Mouse (Mus musculus) spleen, postnatal 10 days (tissue): ENCODE data around the gene Agpat4.
"Not testable (repeated sequence)": the region's sequence is repeated elsewhere in the genome, so short reads cannot be mapped to it uniquely, and the experiment has no call there.

ENCODE experiments used
- DNase-seq, 2 experiments: peaks; one replicate each; pipeline ENCODE4 v3.0.0; 2021 to 2022; ENCODE audit warnings: low spot score in 2 of 2

Agpat4 gene

DNA sequence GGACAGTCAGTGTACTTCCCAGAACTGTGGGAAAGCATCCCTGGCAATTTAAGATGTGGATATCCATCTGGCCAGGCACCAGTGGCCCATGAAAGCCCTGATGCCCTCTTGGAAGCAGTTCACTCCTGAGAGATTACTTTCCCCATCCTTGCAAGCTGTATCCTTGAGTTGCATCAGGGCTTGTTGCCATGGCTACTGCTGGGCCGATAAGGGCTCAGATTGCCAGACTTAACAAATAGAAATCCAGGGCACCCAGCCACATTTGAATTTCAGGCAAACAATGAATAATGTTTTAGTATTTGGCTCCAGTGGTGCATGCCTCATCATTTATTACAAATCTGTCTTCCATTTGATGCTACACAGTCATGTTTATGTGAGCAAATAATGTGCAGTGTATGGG, 69.3 kb downstream of the Agpat4 start:
- no peak for DNase-seq

DNA sequence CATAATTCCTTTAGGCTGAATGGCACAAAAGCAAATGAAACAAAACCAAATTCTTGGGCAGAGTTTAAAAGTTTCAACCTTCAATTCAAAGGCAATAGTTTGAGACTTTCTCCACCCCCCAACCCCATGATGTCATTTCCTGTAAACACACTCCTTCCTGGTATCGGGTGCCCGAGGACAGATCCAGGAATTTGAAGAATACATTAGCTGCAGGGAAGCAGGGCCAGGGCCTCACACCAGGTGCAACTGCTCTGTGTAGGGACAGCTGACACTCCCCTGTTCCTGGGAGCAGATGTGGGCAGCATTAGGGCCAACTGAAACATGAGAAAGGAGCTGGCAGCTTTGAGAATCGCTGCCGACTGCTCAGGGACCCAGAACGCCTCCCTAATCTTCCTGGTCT, 76.6 kb downstream of the Agpat4 start:
- DNase-seq = no peak

DNA sequence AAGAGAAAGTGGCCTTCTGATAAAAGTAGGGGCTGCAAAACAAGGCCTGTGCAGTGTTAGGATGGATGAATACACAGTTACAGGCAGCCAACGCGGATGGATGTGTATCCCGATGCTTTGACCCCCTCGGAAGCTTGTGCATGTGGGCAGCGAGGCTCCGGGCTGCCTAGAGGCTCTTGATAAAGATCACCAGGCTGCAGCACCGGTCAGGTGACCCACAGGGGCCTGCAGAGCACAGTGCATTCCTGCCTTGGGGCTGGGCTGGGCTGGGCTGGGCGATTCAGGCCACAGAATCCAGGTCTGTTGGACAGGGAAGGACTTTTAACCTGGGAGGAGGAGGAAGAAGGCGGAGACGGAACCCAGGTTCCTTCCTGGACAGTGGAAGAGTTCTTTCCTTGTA, 77.1 kb downstream of the Agpat4 start:
- DNase-seq = no peak

DNA sequence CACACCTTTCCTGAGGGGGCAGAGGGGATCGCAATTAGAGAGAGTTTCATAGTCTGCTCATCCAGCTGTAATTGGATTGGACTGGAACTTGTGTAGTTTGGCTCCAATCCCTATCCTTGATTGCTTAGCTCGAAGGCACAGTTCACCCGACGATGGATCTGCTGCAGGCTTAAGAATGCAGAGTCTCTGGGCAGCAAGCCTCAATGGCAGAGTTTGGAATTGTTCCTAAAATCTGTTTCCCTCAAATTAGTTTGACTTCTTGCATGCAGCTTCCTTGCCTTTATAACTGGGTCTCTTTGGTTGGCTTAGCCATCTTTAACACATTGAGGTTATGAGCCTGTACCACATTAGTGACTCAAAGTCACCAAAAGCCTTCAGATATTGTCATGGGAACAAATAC, 81.4 kb downstream of the Agpat4 start:
- DNase-seq = no peak

DNA sequence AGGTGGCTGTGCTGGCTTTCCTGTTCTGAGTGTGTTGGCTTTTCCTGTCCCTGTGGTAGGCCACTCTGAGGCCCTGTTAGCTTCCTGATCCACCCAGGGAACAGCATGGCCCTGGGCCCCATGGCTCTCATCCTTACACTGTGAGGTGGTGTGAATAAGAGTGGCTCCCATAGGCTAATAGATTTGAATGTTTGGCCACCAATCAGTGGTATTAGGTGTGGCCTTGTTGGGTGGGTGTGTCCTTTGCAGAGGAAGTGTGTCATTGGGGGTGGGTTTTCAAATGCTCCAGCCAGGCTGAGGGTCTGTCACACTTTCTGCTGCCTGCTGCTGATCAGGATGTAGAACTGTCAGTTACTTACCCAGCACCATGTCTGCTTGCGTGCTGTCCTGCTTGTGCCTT, 82.6 kb downstream of the Agpat4 start:
- no peak for DNase-seq

DNA sequence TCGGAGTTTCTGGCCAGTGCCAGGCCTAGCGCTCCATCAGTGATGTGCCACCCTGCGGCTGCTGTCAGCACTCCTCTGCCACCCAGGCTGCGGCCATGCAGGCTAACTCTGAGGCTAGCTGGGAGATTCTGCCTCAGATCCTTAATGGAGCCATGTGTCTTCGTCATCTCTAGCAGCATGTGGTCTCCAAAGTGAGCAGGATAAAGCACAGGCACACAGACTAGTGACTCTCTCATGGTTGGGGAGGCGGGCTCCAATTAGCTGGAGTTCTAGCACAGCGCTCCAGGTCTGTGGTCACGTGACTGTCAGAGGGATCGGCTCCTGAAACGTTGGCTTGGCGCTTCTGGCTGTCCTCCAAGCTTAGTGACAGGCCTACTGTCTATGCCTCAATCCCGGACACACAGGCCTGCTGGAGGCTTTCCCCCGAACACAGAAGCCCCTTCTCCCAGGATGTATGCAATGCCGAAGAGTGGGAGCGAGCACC, 85.0 kb downstream of the Agpat4 start:
- no peak for DNase-seq

DNA sequence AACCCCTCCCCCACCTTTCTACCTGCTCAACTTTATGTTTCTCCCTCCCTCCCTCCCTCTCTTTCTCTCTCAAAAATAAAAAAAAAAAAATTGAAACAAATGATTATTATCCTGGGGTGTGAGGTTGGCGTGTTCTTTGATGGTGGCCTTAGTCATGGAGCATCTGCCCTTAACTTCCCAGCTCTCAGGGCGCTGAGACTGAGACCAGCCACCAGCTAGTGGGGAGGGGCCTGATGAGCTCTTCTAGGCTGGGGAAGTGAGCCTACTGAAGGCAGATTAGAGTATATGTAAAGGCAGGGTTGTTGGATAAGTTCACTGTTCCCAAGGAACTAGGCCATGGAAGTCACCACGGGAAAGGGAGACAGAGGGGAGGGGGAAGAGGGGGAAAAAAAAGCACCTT, 85.7 kb downstream of the Agpat4 start:
- DNase-seq = peak in 1 of 2 experiments; percentile 64

DNA sequence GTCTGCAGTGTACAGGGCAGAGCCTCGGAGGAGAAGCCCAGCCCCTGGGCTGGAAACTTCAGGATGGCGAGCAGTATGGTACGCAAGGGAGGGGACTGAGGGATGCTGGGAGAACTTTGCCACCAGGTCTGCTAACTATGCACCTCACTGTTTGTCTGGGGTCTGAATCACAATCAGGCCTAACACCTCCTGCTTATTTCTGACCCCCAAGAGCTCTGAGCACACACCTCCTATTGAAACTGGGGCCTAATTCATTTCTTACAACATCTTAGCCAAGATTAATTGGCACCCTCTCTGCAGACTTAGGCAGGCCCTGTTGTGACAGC, 86.1 kb downstream of the Agpat4 start:
- peak in 1 of 2 experiments; percentile 63 for DNase-seq

DNA sequence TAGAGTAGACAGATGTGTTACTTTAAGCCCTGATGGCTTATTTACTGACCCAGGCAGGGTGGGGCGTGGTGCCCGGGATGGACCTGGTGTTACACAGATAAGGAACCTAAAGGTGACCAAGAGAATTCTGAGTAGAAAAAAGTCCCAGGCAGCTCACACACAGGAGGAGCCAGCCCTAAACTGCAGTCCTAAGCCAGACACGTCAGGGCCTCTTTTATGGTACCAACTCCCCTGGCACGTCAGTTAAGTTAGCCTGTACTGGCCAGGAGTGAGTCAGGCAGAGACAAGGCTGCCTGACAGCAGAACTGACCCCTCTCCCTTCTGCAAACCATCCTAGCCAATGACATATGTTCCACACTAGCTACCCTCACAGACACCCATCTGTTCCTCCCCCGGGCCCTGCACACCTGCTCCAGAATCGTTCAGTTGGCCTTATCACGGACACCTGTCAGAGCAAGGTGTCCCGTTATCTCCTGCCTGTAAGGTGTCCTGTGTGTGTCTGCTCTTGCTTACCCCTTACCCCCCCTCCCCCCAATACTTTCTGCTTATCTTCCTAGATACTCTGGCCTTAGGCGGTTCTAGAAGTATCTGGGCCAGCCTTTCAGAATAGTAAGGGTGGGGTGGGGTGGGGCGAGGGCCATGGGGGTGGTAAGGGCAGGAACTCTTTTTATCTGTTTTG, 86.7 kb downstream of the Agpat4 start:
- DNase-seq = peak; percentile 73 to 91

DNA sequence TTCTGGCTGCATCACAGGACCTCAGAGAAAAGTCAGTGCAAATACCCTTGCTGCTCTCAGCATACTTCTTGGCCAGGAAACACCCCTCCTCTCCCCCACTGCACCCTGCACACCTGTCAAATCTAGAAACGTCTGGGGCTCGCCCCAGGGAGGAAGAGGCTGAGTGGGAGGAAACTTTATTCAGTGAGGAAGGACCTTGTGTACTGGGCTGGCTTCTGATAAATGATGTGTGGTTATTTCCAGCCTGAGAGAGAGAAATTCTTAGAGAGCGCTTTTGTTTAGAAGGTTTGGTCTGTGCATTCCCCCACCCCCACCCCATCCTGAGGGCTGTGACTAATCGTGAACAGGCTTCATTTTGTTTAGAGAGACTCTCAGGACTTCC, 87.2 kb downstream of the Agpat4 start:
- DNase-seq = peak in 1 of 2 experiments; percentile 52

DNA sequence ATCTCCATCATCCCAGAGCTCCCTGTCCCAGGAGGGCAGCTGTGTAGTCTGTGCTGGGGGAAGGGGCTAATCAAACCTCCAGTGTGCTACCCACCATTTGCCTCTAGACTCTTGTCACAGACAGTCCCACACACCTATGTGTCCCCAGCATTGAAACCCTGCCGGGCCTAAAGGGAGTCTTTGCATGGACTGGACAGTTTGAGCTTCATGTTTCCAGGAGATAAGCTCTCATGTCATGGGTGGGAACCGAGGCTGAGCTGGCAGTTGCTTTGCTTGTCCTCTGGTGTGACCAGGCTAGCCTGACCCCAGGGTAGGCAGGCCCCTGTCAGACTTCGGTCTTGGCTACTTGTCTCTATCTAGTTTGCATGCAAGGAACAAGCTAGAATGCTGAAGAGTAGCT, 87.7 kb downstream of the Agpat4 start:
- DNase-seq = peak; percentile 68 to 70

DNA sequence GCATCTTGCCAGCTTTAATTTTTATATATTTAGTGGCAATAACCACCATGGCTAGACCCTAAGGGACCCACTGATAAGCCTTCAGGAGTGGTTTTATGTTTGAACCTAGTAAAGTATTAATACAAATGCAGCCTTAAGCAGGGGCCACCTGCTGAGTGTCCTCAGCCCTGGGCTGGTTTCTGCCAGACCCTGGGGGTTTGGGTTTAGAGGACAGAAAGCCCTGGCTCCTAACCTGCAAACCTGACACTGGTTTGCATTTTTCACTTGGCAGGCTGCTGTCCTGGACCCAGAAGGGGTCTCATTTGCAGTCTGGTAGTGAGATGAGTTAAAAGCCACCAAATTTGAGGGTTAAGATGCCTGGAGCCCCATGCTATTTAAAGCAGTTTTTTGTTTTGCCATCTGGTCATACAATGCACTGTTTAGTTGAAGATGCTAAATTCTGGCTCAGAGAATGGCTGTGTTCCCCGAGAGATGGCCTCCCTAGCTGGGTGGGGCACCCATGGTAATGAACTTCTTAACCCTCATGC, 88.6 kb downstream of the Agpat4 start:
- DNase-seq = no peak

DNA sequence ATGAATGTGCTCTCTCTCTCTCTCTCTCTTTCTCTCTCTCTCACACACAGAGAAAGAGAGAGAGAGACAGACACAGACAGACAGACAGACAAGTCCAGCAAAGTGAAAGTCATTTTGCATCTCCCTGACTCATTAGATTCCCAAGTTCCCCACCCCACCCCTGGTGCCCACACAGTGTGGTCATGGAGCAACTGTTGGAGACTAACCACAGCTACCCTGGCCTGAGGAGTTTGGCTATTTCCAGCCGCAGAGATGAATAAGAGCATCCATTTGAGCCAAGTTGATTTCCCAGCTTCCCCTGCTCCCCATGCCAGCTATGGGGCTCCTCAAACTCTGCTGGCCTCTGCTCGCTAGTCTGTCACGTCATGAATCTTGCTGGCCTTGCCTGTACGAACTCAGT, 91.0 kb downstream of the Agpat4 start:
- no peak for DNase-seq

DNA sequence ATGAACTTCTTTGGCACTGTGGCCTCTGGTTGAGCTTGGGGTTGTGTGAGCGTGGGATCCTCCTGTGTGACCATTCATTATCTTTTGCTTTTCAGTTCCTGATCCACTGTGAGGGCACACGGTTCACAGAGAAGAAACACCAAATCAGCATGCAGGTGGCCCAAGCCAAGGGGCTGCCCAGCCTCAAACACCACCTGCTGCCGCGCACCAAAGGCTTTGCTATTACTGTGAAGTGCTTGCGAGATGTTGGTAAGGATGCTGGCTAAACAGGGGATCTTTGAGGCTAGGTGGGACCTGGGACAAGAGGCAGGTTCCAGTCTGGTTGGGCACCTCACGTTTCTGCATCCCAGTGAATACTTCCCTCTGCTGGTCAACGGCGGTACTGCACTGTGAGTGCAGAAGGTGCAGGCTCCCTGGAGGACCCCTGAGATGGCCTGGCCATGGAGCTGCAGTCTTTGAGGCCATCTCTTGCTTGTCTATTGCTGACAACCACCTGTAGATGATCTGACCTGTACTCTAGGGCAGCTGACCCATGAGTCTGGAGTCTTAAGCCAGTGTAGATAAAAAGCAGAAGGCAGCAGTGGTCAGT, 92.1 kb downstream of the Agpat4 start:
- DNase-seq = peak; percentile 95 to 97

DNA sequence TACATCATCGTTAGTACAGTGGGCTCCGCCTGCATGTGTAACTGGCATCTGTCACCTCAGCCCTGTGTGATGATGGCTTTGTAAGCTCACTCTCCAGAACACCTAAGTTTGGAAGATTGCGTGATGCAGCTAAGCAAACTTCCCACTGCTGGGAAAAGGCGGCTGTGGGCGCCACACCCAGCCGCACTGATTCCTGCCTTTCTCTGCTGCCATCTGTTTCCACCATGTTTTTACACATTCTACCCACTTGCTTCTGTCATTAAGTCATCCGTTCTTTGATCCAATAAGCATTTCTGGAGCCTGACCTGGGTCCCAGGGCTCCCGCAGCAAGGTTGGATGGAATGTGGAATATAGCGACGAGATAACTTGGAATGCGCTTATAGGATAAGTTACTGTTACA, 93.4 kb downstream of the Agpat4 start:
- DNase-seq = no peak

DNA sequence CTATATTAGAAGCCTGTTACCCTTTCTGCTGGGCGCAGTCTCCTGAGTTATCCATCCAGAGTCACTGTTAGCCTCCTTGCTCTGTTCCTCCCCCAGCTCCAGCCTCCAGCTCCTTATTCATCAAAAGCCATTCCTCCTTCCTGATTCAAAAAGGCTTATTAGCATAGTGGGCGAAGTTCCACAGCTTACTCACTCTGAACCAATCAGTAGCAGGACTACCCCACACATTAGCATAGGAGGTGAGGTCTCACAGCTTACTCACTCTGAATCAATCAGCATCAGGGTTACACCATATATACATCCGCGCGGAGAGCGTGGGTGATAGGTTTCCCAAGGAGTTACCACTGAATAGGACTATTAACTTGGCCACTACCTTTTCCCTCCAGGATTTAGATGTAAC, 93.8 kb downstream of the Agpat4 start:
- no peak for DNase-seq

DNA sequence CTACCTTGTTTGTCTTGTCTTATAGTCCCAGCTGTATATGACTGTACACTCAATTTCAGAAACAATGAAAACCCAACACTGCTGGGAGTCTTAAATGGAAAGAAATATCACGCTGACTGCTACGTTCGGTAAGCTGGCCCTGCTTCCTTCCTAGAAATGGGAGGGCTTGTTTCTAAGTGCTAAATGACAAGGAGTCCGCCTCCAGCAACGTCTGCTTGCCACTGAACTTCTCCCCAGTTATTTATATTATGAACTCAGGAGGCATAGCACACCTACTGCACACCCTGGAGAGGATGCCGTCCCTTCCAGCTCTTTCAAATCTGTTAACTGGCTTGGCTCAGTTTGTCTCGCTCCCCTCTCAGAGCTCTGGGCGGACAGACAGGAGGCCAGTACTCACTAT, 94.9 kb downstream of the Agpat4 start:
- no peak for DNase-seq

DNA sequence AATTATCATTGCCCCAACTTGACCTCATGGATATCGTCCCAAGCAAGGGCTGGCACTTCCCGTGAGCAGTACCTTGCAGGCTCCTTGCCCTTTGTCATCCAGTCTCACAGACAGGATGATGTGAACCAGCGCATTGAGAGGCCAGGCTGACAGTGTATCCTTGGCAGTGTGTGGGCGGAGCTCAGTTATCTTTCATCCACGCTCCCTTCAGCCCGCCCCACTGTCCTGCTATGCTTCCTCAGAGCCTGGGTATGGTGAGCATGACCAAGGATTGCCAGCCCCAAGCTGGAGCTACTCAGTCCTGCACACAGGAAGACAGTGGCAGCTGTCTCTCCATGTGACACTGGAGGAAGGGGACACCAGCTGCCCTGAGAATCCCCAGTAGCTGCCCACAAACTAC, 97.7 kb downstream of the Agpat4 start:
- peak in 1 of 2 experiments; percentile 46 for DNase-seq

DNA sequence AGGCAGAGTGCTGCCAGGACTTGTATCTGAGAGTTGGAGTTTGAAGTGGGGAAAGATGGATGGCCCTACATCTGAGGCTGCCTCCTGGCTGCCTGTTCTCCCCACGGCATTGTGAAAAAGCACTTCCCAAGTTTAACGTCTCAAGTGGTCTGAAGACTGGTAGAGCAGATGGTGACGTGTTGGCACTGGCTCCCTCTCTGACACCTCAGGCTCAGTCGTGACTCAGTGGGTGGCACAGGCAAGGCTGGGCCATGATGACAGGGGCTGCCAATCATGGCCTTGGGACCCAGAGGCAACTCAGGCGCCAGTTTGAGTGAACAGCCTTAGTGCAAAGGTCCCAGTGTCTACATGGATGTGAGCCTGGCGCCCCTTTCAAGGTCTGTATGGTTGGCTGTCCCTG, 103.4 kb downstream of the Agpat4 start:
- no peak for DNase-seq

DNA sequence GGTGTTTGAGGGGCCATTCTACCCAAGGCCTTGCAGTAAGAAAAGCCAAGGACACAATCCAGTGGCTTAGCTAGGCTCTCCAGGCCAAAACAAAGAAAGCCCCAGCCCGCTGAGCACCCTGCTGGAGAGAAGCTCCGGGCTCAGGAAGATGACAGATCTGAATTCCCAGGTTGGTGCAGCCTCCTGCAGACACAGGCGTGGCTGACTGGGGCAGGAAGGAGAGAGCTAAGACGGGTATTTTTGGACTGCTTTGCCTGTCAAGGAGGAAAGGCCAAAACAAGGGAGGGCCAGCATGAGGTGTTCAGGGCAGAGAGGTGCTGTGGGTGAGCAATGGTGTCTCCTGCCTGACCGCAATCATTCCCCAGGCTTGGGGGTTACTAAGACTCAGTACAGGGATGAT, 105.2 kb downstream of the Agpat4 start:
- no peak for DNase-seq

DNA sequence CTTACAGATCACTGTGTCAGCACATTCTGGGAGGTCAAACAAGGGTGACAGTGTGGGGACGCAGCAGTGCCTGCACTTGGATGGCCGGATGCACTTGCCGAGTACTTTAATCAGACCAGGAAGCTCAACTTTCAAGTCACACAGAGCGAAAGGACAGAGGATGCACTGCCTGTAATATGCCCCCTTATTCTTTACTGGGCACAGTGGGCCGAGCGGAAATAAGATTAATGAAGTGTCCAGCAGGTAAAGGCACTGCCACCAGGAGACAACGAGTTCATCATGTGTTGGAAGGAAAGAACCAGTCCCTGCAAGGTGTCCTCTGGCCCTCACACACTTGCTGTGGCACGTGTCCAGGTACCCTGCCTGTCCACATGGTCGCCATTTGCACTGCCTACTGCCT, 105.6 kb downstream of the Agpat4 start:
- no peak for DNase-seq

DNA sequence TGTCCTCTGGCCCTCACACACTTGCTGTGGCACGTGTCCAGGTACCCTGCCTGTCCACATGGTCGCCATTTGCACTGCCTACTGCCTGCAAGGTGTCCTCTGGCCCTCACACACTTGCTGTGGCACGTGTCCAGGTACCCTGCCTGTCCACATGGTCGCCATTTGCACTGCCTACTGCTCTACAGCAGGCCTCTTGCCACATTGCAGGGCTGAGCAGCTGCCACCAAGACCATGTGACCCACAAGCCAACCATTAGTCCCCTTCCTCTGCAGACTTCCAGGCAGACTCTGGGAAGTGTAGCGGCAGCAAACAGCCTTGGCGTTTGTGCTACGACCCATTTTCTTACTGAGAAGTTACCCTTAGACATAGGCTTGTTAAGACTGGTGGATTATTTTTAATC, 106.0 kb downstream of the Agpat4 start:
- DNase-seq = not testable (repeated sequence)

DNA sequence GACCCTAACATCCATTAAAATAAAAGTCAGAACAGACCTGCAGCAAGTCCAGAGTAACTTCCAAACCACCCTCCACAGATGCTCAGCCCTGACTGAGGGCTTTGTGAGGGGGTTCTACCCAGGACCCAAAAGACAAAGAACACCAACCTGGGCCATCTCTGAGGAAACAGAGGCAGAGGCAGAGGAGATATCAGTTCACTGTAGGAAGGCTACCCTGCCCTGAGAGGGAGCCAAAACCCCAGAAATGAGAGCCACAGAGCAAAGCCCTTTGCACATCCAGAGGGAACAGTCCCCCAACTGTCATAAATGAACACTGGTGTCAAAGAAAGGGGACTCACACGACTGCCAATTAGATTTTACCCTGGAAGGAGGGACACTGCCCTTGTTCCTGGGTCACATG, 106.7 kb downstream of the Agpat4 start:
- no peak for DNase-seq

DNA sequence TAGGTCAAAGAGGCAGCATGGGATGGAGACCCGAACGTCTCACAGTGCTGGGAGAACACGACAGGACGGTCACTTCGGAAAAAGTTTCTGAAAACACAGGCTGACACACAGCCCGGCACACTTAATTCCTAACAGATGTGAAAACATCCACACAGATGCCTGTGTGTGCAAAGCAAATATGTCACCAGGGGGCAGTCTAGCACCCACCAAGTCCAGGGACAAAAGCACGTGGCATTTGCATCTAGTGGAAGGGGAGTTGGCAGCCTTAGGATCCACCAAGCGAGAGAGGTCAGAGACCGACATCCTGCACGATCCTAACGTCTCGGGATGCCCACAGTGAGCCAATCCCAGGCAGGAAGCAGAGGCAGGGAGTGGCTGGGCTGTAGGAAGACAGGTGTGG, 108.0 kb downstream of the Agpat4 start:
- no peak for DNase-seq
